Mouse (Mus musculus) limb, embryonic 15.5 days (tissue): ENCODE data around the gene 1700061G19Rik. TPM values are rescaled to one million over a fixed set of nuclear protein-coding genes. Genes with fewer than 3 reads are reported as not detected.

ENCODE experiments used
- ATAC-seq: fragments of 200-750 bp; cut with Nextera tagmentation; 2 replicates; pipeline ENCODE4 v1.8.0; 2017; ENCODE audit warnings: low read depth, moderate TSS enrichment; ENCODE audit not compliant: insufficient number of reproducible peaks, low FRiP score, low TSS enrichment
- H3K27ac ChIP-seq: fragments of 300-500 bp; sonication (generic); 2 replicates; pipeline ENCODE4 v1.5.1; 2015; ENCODE audit warnings: moderate library complexity, mild to moderate bottlenecking, inconsistent platforms
- H3K27me3 ChIP-seq: fragments of 300-500 bp; sonication (generic); 2 replicates; pipeline ENCODE4 v1.6.1; 2015; ENCODE audit warnings: inconsistent platforms
- H3K36me3 ChIP-seq: fragments of 300-500 bp; sonication (generic); 2 replicates; pipeline ENCODE4 v1.6.1; 2015; ENCODE audit warnings: inconsistent platforms
- H3K4me1 ChIP-seq: fragments of 300-500 bp; sonication (generic); 2 replicates; pipeline ENCODE4 v1.6.1; 2015; ENCODE audit warnings: inconsistent platforms
- H3K4me2 ChIP-seq: fragments of 300-500 bp; sonication (generic); 2 replicates; pipeline ENCODE4 v1.6.1; 2015; ENCODE audit warnings: mild to moderate bottlenecking, inconsistent platforms
- H3K4me3 ChIP-seq: fragments of 300-500 bp; sonication (generic); 2 replicates; pipeline ENCODE4 v1.5.1; 2015; ENCODE audit warnings: mild to moderate bottlenecking, inconsistent platforms
- H3K9ac ChIP-seq: fragments of 300-500 bp; sonication (generic); 2 replicates; pipeline ENCODE4 v1.6.1; 2015; ENCODE audit warnings: inconsistent platforms
- H3K9me3 ChIP-seq: fragments of 300-500 bp; sonication (generic); 2 replicates; pipeline ENCODE4 v1.6.1; 2016; ENCODE audit warnings: inconsistent platforms
- WGBS: fragments of 180-500 bp; shearing (Covaris S2); methylation state at CpG from one replicate; pipeline ENCODE4 v1.1.7; 2015; 5-methylcytosine and 5-hydroxymethylcytosine counted together
- polyA plus RNA-seq: library from polyadenylated mRNA; unstranded; fragments of >200 nt; fragmentation: Nextera tagmentation; extraction: Ambion mirVana; gene quantifications from 2 replicates; pipeline ENCODE4 v1.2.1, GENCODE M21; 2015

1700061G19Rik gene
- polyA plus RNA-seq, 1 experiment from 2014 or later = 0.24 TPM

DNA sequence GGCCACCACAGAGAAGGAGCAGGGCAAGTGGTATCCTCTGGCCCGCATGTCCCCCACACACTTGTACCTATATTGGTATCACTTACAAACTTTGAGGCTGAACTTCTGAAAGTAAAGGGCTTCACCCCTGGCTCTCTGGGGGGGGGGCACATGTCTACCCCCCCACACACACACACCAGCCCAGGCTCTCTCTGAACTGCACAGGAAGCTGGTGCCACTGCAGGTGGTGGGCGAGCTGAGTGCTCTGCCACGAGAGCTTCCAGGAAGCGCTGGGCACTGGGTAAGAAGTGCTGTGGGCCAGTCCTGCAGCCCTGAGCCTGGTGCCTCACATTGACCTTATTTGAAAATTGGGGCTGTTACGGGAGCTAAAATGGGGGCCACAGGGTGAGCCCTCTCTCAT lies 31.6 kb upstream of the 1700061G19Rik start:
- H3K4me2 ChIP-seq = no peak overlapping the region
- H3K27ac ChIP-seq = no peak overlapping the region
- no peak overlapping the region for H3K4me3 ChIP-seq
- no peaks in the 10 kb centered on the region for H3K4me1 ChIP-seq
- H3K9me3 ChIP-seq = no peaks in the 10 kb centered on the region
- H3K9ac ChIP-seq = no peak overlapping the region
- no peak for ATAC-seq
- H3K27me3 ChIP-seq = no peaks in the 10 kb centered on the region
- H3K36me3 ChIP-seq = no peaks in the 10 kb centered on the region
- WGBS = 72% methylated on average over 5 of the region's 5 CpGs

DNA sequence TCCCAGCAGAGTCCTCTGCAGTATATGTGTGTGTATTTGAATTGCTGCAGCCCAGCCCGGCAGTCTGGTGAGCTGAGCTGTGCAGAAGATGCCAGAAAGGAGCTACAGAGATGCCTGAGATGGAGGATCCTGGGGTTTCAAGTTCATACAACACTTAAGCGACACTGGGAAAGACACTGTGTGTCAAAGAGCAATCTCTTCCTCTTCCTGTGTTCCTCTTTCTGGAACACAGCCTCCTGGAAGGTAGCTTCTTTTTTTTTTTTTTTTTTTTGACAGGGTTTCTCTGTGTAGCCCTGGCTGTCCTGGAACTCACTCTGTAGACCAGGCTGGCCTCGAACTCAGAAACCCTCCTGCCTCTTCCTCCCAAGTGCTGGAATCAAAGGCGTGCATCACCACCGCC lies 26.5 kb upstream of the 1700061G19Rik start:
- no peaks in the 10 kb centered on the region for H3K9me3 ChIP-seq
- H3K4me1 ChIP-seq = no peaks in the 10 kb centered on the region
- WGBS = 82% methylated on average over 5 of the region's 5 CpGs
- H3K4me3 ChIP-seq = no peak overlapping the region
- no peak overlapping the region for H3K27ac ChIP-seq
- H3K36me3 ChIP-seq = no peaks in the 10 kb centered on the region
- no peaks in the 10 kb centered on the region for H3K27me3 ChIP-seq
- no peak overlapping the region for H3K4me2 ChIP-seq
- H3K9ac ChIP-seq = no peak overlapping the region
- ATAC-seq = no peak

DNA sequence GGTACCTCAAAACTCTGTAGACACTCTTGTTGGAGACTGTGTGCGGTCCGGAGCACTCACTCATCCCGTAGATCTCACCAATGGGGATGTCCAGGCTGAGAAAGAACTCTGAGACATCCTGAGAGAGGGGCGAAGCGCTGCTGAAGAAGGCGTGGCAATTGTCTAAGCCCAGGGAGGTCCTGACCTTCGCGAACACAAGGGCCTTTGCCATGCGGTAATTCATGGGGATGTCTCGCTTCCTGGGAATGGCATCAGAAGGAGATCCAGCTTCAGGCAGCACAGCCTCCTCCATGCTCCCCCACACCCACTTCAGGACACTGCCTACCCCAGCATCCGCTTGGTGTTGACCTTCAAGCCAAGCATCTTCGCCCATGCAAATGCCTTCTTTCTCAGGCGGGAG lies 25.6 kb upstream of the 1700061G19Rik start:
- Histone ChIP-seq H3K36me3 (no peaks in the 10 kb centered on the region), H3K4me1 (no peaks in the 10 kb centered on the region), H3K4me2 (no peak overlapping the region), H3K27me3 (no peaks in the 10 kb centered on the region), H3K4me3 (no peak overlapping the region), H3K9ac (no peak overlapping the region), H3K9me3 (no peaks in the 10 kb centered on the region), H3K27ac (no peak overlapping the region)
- no peak for ATAC-seq
- 86% methylated on average over 13 of the region's 13 CpGs for WGBS

DNA sequence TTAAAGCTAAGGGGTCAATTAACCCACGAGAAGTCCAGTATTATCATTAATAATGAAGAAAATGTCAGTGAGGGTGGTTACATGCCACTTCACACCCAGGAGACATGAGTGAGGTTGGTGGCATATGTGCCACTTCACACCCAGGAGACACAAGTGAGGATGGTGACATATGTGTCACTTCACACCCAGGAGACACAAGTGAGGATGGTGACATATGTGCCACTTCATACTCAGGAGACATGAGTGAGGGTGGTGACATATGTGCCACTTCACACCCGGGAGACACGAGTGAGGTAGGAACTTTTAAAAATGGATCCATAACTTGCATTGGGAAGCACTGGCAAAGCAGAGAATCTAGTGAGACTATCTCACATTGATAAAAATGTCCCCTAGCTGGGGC lies 24.1 kb upstream of the 1700061G19Rik start:
- Histone ChIP-seq H3K9ac (no peak overlapping the region), H3K9me3 (no peaks in the 10 kb centered on the region), H3K4me3 (no peak overlapping the region), H3K36me3 (no peaks in the 10 kb centered on the region), H3K4me2 (no peak overlapping the region), H3K27me3 (no peaks in the 10 kb centered on the region), H3K27ac (no peak overlapping the region), H3K4me1 (no peaks in the 10 kb centered on the region)
- WGBS = 73% methylated on average over 3 of the region's 3 CpGs
- no peak for ATAC-seq

DNA sequence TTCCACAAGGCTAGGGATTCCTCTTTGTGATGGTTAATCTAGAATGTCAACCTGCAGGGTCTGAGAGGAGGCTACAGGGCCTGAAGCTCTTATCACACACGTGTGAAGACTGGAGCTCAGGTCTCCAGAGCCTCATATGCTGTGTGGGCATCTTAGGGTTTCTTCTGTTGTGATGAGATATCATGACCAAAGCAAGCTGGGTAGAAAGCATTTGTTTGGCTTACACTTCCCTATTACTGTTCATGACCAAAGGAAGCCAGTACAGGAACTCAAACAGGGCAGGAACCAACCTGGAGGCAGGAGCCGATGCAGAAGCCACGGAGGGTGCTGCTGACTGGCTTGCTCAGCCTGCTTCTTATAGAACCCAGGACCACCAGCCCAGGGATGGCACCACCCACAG lies 19.9 kb upstream of the 1700061G19Rik start:
- Histone ChIP-seq H3K36me3 (no peaks in the 10 kb centered on the region), H3K27ac (no peak overlapping the region), H3K9ac (no peak overlapping the region), H3K27me3 (no peaks in the 10 kb centered on the region), H3K4me3 (no peak overlapping the region), H3K4me2 (no peak overlapping the region), H3K4me1 (no peaks in the 10 kb centered on the region), H3K9me3 (no peaks in the 10 kb centered on the region)
- 73% methylated on average over 3 of the region's 3 CpGs for WGBS
- no peak for ATAC-seq

DNA sequence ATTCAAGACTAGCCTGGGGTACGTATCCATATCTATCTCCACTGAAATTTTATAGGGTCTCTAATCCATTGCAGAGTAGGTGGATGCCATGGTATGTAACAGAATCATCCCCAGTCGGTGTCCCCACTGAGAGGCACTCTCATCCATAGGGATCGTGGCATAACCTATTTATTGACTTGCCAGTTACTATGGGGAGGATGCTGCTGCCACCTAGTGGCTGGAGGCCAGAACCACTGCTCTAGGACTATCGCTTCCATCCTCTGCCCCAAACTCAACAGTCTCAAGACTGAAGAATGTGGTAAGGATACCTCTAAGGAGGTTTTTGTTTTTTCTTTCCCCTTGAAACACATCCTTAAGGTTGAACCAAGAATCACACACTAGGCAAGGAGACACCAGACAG lies 17.1 kb upstream of the 1700061G19Rik start:
- no peaks in the 10 kb centered on the region for H3K9me3 ChIP-seq
- no peak overlapping the region for H3K27ac ChIP-seq
- no peak overlapping the region for H3K4me3 ChIP-seq
- no peak for ATAC-seq
- no peak overlapping the region for H3K9ac ChIP-seq
- H3K27me3 ChIP-seq = no peaks in the 10 kb centered on the region
- no peaks in the 10 kb centered on the region for H3K36me3 ChIP-seq
- WGBS = 60% methylated on average over 4 of the region's 4 CpGs
- H3K4me2 ChIP-seq = no peak overlapping the region
- no peaks in the 10 kb centered on the region for H3K4me1 ChIP-seq

DNA sequence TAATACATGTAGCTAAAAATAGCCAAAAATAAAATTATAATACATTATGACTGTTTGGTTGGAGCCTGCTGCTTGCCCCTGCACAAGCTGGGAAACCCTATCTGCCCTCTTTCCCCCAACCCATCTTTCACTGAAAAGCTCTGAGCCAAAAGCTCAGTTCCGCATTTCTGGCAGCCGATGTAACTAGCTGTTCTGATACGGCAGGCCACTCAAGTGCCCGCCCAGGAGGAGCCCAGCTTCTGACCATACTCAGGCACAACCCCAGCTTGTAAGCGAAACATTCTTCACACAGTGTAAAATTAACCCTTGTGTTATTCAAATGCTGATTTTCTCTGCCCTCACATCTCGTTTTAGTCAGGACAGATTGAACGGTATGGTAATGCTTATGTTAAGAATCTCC lies 16.4 kb upstream of the 1700061G19Rik start:
- Histone ChIP-seq H3K27ac (peak overlapping the region; percentile 43; the same call in 1 of the 2 replicates), H3K9me3 (no peaks in the 10 kb centered on the region), H3K4me1 (no peaks in the 10 kb centered on the region), H3K4me2 (no peak overlapping the region), H3K27me3 (no peaks in the 10 kb centered on the region), H3K9ac (no peak overlapping the region), H3K36me3 (no peaks in the 10 kb centered on the region), H3K4me3 (no peak overlapping the region)
- ATAC-seq = no peak
- 34% methylated on average over 7 of the region's 7 CpGs for WGBS

DNA sequence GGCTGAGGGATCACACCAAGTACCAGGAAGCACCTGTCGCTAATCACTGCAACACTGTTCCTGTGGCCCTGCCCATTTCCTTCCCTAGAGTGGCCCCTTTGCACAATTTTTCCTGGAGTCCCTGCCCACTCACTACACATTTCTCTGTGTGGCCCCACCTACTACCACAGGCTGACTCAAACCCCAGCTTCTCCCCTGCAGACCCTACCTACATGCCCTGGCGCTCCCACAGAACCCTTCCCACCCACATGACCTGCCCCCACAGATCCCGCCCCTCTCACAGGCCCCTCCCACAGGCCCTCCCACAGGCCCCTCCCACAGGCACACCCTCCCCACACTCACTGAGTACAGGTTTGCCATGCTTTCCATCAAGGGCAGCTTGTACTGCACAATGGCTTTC lies 14.1 kb upstream of the 1700061G19Rik start:
- 41% methylated on average over 3 of the region's 3 CpGs for WGBS

DNA sequence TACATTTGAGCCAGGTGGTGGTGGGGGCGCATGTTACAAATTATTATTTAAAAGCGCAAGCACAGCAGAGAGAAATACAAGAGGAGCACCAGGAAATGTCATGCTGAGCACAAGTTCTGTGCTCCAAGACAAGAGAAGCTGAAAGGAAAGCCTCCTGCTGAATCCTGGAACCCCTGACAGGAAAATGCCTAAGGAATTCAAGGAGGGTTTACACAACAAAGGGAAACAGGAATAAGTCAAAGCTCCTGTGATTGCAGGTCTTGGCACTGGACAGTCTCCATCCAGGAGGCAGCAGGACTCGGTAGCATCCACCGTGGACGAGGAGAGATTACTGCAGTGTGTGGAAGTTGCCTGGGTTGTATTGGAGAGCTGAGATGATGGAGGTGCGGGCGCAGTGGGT lies 9.2 kb upstream of the 1700061G19Rik start:
- Histone ChIP-seq H3K4me1 (peaks cover 7% of the 10 kb centered on the region; the same call in 1 of the 2 replicates), H3K36me3 (no peaks in the 10 kb centered on the region), H3K4me2 (no peak overlapping the region), H3K27me3 (no peaks in the 10 kb centered on the region), H3K4me3 (no peak overlapping the region), H3K27ac (no peak overlapping the region), H3K9ac (no peak overlapping the region), H3K9me3 (no peaks in the 10 kb centered on the region)
- 72% methylated on average over 7 of the region's 7 CpGs for WGBS
- ATAC-seq = no peak

More for the DNA sequence above, 14.1 kb upstream of the 1700061G19Rik start:
- Histone ChIP-seq H3K27ac (no peak overlapping the region), H3K9me3 (no peaks in the 10 kb centered on the region), H3K4me1 (peaks cover 5% of the 10 kb centered on the region; the same call in 1 of the 2 replicates), H3K4me2 (no peak overlapping the region), H3K9ac (no peak overlapping the region), H3K4me3 (no peak overlapping the region), H3K36me3 (no peaks in the 10 kb centered on the region), H3K27me3 (no peaks in the 10 kb centered on the region)
- no peak for ATAC-seq

DNA sequence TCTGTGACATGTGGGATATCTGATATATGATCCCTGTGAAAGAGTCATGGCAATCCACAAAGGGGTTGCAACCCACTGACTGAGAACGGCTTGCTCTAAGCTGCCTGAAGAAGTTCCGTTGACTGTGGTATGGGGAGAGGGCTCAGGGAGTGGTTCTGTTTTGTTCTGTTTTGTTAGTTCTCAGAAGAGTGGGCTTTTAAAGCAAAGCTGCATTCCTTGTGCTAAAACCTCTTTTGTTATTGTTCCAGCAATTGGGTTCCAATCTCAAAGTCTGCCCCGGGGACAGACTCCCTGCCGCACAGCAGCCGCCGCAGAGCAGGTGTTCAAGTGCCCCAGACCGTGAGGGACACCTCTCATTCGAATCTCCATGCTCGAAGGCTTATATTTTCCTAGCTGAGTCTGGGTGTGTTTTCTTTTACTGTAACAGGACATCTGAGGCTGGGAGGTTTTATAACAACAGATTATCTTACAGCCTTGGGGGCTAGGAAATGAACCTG lies 5.7 kb upstream of the 1700061G19Rik start:
- no peak for ATAC-seq
- H3K9ac ChIP-seq = no peak overlapping the region
- peaks cover 7% of the 10 kb centered on the region; the same call in 1 of the 2 replicates for H3K4me1 ChIP-seq
- no peaks in the 10 kb centered on the region for H3K9me3 ChIP-seq
- no peaks in the 10 kb centered on the region for H3K27me3 ChIP-seq
- no peak overlapping the region for H3K27ac ChIP-seq
- no peaks in the 10 kb centered on the region for H3K36me3 ChIP-seq
- H3K4me3 ChIP-seq = no peak overlapping the region
- no peak overlapping the region for H3K4me2 ChIP-seq
- 46% methylated on average over 9 of the region's 9 CpGs for WGBS

DNA sequence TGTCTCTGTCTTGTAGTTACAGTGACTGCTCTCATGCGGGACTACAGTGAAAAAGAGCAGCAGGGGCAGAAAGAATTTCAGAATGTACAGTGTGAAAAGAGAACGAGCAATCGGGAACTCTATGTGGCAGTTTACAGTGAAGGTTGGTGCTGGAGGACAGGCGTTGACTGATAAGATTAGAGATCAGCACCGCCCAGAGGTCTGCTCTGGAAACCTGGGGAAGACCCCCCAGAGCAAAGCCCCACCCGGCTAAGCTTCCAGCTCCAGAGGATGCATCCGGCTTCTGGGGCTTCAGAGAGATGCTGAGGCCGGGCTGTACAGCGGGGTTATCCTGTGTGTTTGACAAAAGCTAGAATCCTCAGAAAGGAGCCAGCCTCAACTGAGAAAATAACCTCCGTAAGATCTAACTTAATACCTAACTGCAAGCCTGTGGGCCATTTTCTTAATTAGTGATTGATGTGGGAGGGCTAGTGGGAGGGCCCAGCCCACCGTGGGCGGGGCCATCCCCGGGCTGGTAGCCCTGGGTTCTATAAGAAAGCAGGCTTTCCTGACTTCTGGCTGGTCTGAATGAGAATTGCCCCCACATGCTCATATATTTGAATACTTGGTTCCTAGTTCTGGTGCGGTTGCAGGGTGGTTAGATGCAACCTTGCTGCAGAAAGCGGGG lies 4.9 kb upstream of the 1700061G19Rik start:
- Histone ChIP-seq H3K27ac (no peak overlapping the region), H3K4me2 (no peak overlapping the region), H3K9me3 (no peaks in the 10 kb centered on the region), H3K27me3 (no peaks in the 10 kb centered on the region), H3K4me3 (no peak overlapping the region), H3K4me1 (peaks cover 6% of the 10 kb centered on the region; the same call in 1 of the 2 replicates), H3K36me3 (no peaks in the 10 kb centered on the region), H3K9ac (no peak overlapping the region)
- no peak for ATAC-seq
- 66% methylated on average over 15 of the region's 15 CpGs for WGBS

DNA sequence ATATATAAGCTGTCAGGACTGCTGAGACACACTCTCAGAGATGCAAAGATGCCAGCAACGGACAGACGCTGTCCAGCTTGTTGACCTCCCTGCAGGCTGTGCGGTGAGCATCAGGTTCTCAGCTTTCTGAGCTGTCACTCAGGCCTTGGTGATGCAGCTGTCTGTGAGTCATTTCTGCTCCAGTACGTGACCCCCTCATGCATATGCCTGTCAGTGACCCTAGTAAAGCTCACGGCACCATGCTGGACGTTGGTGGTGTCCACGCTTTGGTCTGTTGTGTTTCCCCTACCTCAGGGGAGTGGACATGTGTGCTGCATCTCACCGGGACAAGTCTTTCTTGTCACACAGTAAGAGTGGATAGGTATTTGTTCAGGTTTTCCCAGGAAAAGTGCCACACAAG lies 3.5 kb upstream of the 1700061G19Rik start:
- no peaks in the 10 kb centered on the region for H3K9me3 ChIP-seq
- no peaks in the 10 kb centered on the region for H3K27me3 ChIP-seq
- no peaks in the 10 kb centered on the region for H3K36me3 ChIP-seq
- ATAC-seq = no peak
- no peak overlapping the region for H3K9ac ChIP-seq
- no peak overlapping the region for H3K4me3 ChIP-seq
- no peak overlapping the region for H3K27ac ChIP-seq
- no peak overlapping the region for H3K4me2 ChIP-seq
- 0 out of 2 replicates have a peak, but pooled peaks cover 2% of the 10 kb centered on the region for H3K4me1 ChIP-seq
- WGBS = 77% methylated on average over 8 of the region's 8 CpGs
